Mouse (Mus musculus) granulocyte monocyte progenitor cell, adult 5-6 weeks (primary cell): ENCODE measurements around the gene Drg1. TPM values are rescaled to one million over a fixed set of nuclear protein-coding genes. Genes with fewer than 3 reads are reported as not detected.

Experiments
- ATAC-seq: replicated peaks from 2 replicates; pipeline ENCODE4 v1.8.0; 2016; ENCODE audit warnings: mild to moderate bottlenecking, moderate TSS enrichment, inconsistent platforms; ENCODE audit not compliant: poor library complexity, severe bottlenecking
- total RNA-seq, 2 experiments: library from RNA; stranded (forward) in 1 of 2; stranded (reverse) in 1 of 2; fragments of 200-712, 200-1000 nt in 1 of 2; fragments of >200 nt in 1 of 2; fragmentation: Nextera tagmentation in 1 of 2; gene quantifications; 2 replicates each; pipeline ENCODE4 v1.2.3; 2014 to 2017

The Drg1 gene
- 132 and 172 TPM in 2 replicates for total RNA-seq (2014; fragmentation: Nextera tagmentation)
- 229 and 265 TPM in 2 replicates for total RNA-seq (2017)

- ATAC-seq, result peak; percentile 95
Observed at GRCm38 (mm10) chr11:3266079-3266685, at the start of gene Drg1. TSS of gene Drg1 (minus strand) at chr11:3266415.

DNA sequence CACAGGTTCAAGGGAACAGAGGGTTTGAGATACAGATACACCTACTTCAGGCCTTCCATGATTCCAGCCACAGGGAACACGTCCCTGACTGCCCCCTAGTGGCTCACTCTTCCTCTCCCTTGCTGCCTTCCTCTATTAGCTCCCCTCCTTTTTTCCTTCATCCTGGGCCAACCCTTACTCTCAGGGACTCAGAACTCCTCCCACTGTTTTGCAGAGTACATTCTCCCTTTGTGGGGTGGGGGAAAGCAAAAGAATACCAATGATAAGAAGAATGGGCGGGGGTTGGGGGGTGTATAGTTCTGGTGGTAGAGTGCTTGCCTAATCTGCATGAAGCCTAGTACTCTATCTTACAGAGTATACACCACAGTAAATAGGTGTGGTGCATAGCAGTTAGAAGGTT lies 47.9 kb upstream of the Drg1 start:
- ATAC-seq, result peak; percentile 76

DNA sequence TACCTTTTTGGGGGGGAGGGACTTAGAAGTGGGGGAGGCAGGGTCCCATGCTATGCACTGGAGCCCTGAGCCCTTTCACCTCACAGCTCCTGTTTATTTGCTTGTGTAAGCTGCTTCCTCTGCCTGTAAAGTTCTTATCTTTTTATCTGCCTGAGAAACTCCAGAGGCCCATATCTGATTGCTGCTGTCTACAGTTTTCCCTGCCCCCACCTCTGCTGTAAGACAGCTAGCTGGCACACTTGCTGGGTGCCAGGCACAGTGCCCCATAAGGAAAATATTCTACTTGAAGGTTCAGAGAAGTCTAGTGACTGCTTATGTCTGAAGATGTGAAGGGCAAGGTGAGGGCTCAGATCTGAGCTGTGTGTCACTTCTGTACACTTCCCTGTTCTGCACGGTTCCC lies 47.1 kb upstream of the Drg1 start:
- ATAC-seq, result peak; percentile 24; the same call in 1 of the 2 replicates

DNA sequence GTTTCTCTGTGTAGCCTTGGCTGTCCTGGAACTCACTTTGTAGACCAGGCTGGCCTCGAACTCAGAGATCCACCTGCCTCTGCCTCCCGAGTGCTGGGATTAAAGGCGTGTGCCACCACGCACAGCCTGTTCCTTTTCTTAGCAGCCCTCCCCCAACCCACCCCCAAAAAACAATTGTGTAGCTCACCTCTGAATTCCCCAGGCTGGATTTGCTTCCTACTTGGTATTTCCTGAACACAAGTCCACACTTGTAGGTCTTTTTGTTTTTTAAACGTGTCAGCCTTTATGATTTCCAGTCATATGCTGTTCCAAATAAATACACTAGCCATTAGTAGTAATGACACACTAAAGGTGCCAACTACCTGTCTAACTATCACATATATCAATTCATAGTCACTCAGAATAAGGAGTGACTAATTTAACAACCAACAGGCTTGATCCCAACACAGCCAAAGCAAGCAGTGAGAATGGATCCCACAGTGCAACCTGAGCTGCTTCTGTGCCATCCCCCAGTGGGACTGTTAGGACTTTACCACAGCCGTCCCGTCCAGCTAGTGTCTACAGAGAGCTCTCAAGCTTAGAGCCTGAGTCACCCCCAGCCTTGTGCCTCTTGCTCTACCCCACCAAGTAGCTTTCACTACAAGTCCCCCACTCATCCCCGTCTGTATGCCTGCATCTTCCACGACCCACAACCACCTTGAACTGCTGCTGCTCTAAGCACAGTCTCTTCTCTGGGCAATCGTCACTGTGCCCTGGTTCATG lies 45.6 kb upstream of the Drg1 start:
- ATAC-seq, result no peak

DNA sequence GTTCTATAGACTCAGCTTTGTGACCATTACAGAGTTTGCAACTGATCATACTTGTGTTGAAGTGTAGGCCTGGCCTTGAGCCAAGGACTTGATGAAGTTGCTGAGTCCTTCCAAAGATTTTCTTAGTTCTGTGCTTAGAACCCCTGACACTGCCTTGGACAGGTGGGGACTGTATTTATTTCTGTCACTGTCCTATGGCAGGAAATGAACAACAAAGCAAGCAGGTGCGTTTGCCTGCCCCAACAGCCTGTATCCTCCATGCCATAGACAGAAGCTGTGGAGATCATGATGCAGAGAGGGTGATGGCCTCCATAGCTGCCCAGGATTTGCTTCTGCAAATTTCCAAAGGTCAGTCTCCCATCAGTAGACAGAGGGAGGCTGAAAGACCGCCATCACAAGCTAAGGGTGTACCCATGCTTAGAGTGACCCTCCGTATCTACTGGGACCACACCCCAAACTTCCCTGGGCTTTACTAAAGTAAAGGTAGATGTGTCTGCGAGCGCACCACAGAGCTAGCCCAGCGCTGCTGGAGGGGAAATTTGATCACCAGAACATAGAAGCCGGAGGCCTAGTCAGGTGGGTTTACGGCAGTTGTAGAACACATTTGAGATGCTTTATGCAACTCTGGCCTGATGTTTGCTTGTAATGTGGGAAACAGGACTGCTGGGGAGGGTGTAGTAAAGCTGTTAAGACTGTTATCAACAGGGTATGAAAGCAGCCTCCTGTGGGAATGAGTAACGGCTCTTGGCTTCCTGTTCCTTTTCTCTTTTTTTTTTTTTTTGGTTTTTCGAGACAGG lies 44.8 kb upstream of the Drg1 start:
- peak; percentile 34 for ATAC-seq

GRCm38 (mm10) chr11:3309884-3310283 lies 43.7 kb upstream of the Drg1 start:
- ATAC-seq, result no peak

DNA sequence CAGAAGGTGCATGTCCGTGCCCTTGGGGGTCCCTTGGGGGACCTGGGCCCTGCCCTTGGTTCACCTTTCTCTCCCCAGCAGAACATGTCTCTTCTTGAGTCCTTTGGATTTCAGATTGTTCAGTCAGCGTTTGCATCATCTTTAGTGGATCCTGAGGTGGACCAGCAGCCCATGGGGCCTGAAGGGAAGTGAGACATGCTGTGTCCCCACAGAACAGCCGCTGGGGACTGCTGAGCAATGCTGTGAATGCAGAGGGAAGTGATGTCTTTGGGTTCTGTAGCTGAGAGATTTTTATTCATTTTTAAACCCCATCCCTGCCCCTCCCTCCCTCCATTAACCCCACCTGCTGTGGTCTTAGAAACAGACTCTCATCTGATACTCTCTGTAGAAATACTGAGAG lies 41.7 kb upstream of the Drg1 start:
- ATAC-seq, result peak; percentile 83

GRCm38 (mm10) chr11:3305821-3306220 lies 39.6 kb upstream of the Drg1 start:
- no peak for ATAC-seq

DNA sequence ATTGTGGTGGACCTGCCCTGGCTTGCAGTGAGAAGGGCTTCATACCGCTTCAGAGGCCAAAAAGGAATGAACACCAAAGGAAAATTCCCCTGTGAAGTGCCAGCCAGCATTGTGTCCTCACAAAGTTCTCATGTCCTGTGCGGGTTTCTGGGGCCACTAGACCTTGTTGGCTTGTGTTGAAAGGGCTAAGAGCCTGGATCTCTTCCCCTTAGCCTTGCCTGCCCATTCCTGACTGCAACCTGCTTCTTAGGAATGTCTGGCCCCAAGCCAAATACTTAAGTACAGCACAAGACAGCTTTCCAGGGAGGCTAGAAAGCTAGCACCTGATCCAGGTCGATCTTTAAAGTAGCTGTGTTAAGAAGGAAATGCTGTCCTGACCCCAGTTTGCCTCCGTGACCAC lies 36.6 kb upstream of the Drg1 start:
- ATAC-seq, result no peak

DNA sequence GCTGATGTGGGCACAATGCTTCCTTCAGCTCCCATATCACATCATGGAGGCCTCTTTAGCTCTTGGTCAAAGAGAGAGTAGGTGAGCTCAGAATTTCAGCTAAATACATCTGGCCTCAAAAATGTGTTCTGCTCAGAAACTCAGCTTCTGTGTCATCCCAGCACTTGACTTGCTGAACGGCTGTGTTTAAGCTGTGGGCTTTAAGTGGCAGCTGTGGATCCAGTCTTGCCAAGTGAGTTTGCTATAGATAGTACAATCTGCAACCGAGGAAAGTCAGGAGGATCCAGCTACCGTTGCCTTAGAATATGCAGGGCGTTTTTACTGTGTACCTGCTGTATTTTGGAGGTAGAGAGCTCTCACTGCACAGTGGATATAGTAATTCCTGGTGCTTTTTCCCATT lies 36.2 kb upstream of the Drg1 start:
- no peak for ATAC-seq

DNA sequence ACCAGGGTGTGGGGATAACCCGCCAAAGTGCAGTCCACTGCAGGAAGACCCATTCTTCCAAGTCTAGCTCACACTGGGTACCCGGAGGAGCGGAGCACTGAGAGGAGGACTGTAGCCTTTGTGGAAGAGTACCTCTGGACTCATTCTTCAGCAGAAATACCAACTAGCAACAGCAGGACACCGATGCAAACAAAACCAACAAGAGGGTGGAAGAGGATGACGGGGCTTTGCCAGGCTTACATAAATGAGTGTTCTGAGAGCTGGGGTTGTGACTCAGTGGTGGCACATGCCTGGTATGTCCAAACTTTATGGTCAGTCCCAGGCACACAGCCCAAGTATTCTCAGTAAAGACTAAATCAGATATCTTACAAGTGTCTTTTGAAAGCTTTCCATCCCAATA lies 34.9 kb upstream of the Drg1 start:
- ATAC-seq, result no peak

DNA sequence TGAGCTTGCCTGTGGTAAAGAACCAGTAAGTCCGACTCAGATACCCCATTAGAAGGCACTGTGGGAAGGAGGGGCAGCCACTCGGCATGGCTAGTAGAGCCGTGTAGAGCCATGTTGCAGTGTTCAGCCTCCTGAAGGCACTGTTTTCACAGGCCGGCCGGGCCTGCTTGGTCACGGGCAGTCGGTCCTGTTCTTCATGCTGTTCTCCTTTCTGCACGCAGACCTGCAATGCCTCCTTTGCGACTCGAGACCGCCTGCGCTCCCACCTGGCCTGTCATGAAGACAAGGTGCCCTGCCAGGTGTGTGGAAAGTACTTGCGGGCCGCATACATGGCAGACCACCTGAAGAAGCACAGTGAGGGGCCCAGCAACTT lies 32.6 kb upstream of the Drg1 start:
- ATAC-seq, result no peak

- ATAC-seq, result peak; percentile 70
Observed at GRCm38 (mm10) chr11:3297871-3298812, 31.9 kb upstream of the Drg1 start.

DNA sequence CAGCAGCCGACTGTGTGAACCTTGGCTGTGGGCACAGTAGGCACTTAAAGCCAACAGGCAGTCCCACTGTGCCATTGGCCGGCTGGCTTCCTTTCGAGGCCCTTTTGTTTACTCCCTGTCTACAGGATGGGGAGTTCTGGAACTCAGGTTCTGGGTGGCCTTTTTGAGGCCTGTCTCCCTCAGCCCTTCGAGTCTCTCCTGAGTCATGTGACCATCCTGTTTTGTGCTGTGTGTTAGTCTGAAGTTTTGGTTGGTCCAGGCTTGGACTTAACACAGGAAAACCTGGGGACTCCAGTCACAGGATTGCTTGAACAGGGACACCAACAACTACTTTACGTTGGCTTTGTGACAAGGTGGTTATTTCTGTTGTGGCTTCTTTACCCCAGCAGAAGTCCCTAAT lies 29.8 kb upstream of the Drg1 start:
- ATAC-seq, result no peak

- no peak for ATAC-seq
Observed at GRCm38 (mm10) chr11:3294641-3295040, 28.4 kb upstream of the Drg1 start.

- ATAC-seq, result no peak
Observed at GRCm38 (mm10) chr11:3293361-3293760, 27.1 kb upstream of the Drg1 start.

- no peak for ATAC-seq
Observed at GRCm38 (mm10) chr11:3292711-3293249, 26.6 kb upstream of the Drg1 start.

DNA sequence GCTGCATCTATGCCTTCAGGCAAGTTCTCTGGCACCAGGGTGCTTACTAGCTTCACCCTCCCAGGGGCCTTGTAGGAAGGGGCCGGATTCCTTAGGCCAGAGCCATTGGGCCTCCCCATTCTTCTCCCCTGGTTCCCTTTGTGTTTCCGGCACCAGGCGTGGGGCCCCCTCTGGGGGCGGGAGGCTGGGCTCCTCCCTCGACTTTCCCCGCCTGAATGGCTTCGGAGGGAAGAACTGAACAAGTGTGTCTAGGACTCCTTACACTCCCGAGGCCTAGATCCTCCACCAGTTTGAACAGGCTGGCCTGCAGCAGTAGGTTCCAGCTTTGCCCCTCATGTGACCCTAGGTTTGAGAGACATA lies 25.8 kb upstream of the Drg1 start:
- peak; percentile 20 for ATAC-seq

DNA sequence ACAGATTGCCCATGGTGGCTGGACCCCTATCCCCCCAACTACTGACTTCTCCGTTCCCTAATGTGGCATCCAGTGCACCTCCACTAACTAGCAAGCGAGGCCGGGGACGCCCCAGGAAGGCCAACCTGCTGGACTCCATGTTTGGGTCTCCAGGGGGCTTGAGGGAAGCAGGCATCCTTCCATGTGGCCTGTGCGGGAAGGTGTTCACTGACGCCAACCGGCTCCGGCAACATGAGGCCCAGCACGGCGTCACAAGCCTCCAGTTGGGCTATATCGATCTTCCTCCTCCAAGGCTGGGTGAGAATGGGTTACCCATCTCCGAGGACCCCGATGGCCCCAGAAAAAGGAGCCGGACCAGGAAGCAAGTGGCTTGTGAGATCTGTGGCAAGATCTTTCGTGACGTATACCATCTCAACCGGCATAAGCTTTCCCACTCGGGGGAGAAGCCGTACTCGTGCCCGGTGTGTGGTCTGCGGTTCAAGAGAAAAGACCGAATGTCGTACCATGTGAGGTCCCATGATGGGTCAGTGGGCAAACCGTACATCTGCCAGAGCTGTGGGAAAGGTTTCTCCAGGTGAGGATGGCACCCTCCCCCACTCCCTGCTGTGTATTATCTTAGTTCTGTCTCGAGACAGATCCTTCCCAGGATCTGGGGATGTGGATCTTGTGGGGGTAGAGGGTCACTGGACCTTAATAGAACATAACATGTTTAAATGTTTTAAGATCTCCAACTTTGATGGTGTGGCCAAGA lies 25.3 kb upstream of the Drg1 start:
- ATAC-seq, result peak; percentile 29
